8 mouse cellular contexts compared by ENCODE assay signal in the genomic region with DNA sequence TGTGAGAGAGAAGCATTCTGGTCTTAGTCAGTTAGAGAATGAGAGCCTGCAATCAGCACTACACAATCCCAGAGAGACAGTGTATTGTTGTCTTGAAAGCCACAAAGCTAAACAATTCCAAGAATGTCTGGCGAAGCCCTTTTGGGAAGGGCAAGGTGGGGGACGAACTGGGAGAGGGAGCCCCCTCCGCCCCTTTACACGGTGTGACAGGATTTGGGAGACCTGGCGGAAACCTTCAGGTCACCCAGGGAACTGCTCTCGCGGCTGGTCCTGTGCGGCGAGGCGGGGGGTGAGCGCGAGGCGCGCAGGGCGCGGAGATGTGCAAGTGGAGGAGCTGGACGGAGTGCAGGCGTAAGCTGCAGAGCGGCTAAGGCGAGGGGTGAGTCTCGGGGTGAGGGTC. TPM values are rescaled to one million over a fixed set of nuclear protein-coding genes. Genes with fewer than 3 reads are reported as not detected.
DNase-seq lines count a peak whose midpoint lies in the region; ATAC-seq and TF ChIP-seq lines count a peak whose summit lies in the region.

No protein-coding gene starts in this region.

- H3K36me3 ChIP-seq in ES-Bruce4 (ENCODE audit: control insufficient read depth, insufficient read depth, low read length, poor library complexity, severe bottlenecking), result peaks cover 3% of the 10 kb centered on the region; the same call in 1 of the 2 replicates
- H3K36me3 ChIP-seq in forebrain, embryonic 11.5 days (ENCODE audit: control insufficient read depth, insufficient read depth, low read length), result no peaks in the 10 kb centered on the region
- H3K36me3 ChIP-seq in hindbrain, embryonic 12.5 days, result no peaks in the 10 kb centered on the region
- no peaks in the 10 kb centered on the region for H3K36me3 ChIP-seq in limb, embryonic 13.5 days
- H3K36me3 ChIP-seq in midbrain, embryonic 13.5 days, result no peaks in the 10 kb centered on the region

- H3K4me2 ChIP-seq in forebrain, embryonic 11.5 days (ENCODE audit: low read depth, low read length, severe bottlenecking), result peak overlapping the region; percentile 99
- peak overlapping the region; percentile 96 for H3K4me2 ChIP-seq in hindbrain, embryonic 12.5 days (replicated peaks)
- peak overlapping the region; percentile 83 for H3K4me2 ChIP-seq in limb, embryonic 13.5 days (replicated peaks)
- H3K4me2 ChIP-seq in midbrain, embryonic 13.5 days (replicated peaks), result peak overlapping the region; percentile 100

- no peak for TF ChIP-seq POLR2A in ES-Bruce4 (IDR thresholded peaks at IDR 0.05; ENCODE audit: insufficient read depth, low read length)

- peak; percentile 98 for DNase-seq in ZHBTc4 (ENCODE audit: low read depth, low spot score)
- peak; percentile 81 for DNase-seq in forebrain, embryonic 11.5 days (ENCODE audit: low spot score)
- peak; percentile 5 for DNase-seq in urinary bladder, postnatal 14 days (ENCODE audit: low spot score)
- DNase-seq in retina, embryonic 14.5 days (ENCODE audit: low spot score), result no peak

- no peaks in the 10 kb centered on the region for H3K9me3 ChIP-seq in ES-Bruce4 (replicated peaks; ENCODE audit: control insufficient read depth, insufficient read depth, low read length, poor library complexity, severe bottlenecking)
- H3K9me3 ChIP-seq in forebrain, embryonic 11.5 days (ENCODE audit: control insufficient read depth, low read length), result no peaks in the 10 kb centered on the region
- no peaks in the 10 kb centered on the region for H3K9me3 ChIP-seq in hindbrain, embryonic 12.5 days (replicated peaks)
- no peaks in the 10 kb centered on the region for H3K9me3 ChIP-seq in limb, embryonic 13.5 days
- H3K9me3 ChIP-seq in midbrain, embryonic 13.5 days, result no peaks in the 10 kb centered on the region

- TF ChIP-seq CTCF in ES-Bruce4 (IDR thresholded peaks at IDR 0.05; ENCODE audit: low read depth, low read length), result no peak

- H3K9ac ChIP-seq in ES-Bruce4 (ENCODE audit: low read depth, poor library complexity, severe bottlenecking), result peak overlapping the region; percentile 83
- H3K9ac ChIP-seq in forebrain, embryonic 11.5 days (ENCODE audit: low read length), result peak overlapping the region; percentile 59
- H3K9ac ChIP-seq in hindbrain, embryonic 12.5 days, result peak overlapping the region; percentile 68
- H3K9ac ChIP-seq in limb, embryonic 13.5 days, result peak overlapping the region; percentile 91
- H3K9ac ChIP-seq in midbrain, embryonic 13.5 days (replicated peaks), result peak overlapping the region; percentile 77

- H3K27me3 ChIP-seq in ES-Bruce4 (ENCODE audit: control insufficient read depth, insufficient read depth, low read length, poor library complexity, severe bottlenecking), result no peaks in the 10 kb centered on the region
- H3K27me3 ChIP-seq in forebrain, embryonic 11.5 days (ENCODE audit: control insufficient read depth, insufficient read depth, low read length), result no peaks in the 10 kb centered on the region; the same call in 1 of the 2 replicates
- H3K27me3 ChIP-seq in hindbrain, embryonic 12.5 days, result peaks cover 14% of the 10 kb centered on the region
- H3K27me3 ChIP-seq in limb, embryonic 13.5 days, result no peaks in the 10 kb centered on the region
- H3K27me3 ChIP-seq in midbrain, embryonic 13.5 days, result peaks cover 18% of the 10 kb centered on the region; the same call in 1 of the 2 replicates

- H3K27ac ChIP-seq in ES-Bruce4 (ENCODE audit: insufficient read depth, low read length), result peak overlapping the region; percentile 88
- H3K27ac ChIP-seq in forebrain, embryonic 11.5 days (ENCODE audit: low read depth, low read length), result peak overlapping the region; percentile 46; the same call in 1 of the 2 replicates
- H3K27ac ChIP-seq in hindbrain, embryonic 12.5 days, result peak overlapping the region; percentile 77
- peak overlapping the region; percentile 96 for H3K27ac ChIP-seq in limb, embryonic 13.5 days
- H3K27ac ChIP-seq in midbrain, embryonic 13.5 days, result no peak overlapping the region

- ATAC-seq in forebrain, embryonic 11.5 days (replicated peaks; ENCODE audit: low FRiP score), result peak; percentile 91
- ATAC-seq in hindbrain, embryonic 12.5 days (ENCODE audit: low FRiP score), result peak; percentile 91
- ATAC-seq in limb, embryonic 13.5 days (ENCODE audit: low FRiP score, low read depth), result peak; percentile 77
- ATAC-seq in midbrain, embryonic 13.5 days, result peak; percentile 94

- H3K4me1 ChIP-seq in ES-Bruce4 (ENCODE audit: control insufficient read depth, insufficient read depth, low read length), result peaks cover 2% of the 10 kb centered on the region
- no peaks in the 10 kb centered on the region for H3K4me1 ChIP-seq in forebrain, embryonic 11.5 days (replicated peaks; ENCODE audit: control insufficient read depth, insufficient read depth, low read length)
- H3K4me1 ChIP-seq in hindbrain, embryonic 12.5 days, result 0 out of 2 replicates have a peak, but pooled peaks cover 2% of the 10 kb centered on the region
- H3K4me1 ChIP-seq in limb, embryonic 13.5 days, result 0 out of 2 replicates have a peak, but pooled peaks cover 20% of the 10 kb centered on the region
- H3K4me1 ChIP-seq in midbrain, embryonic 13.5 days (replicated peaks), result peaks cover 2% of the 10 kb centered on the region; the same call in 1 of the 2 replicates

- H3K4me3 ChIP-seq in ES-Bruce4 (ENCODE audit: low read depth, low read length), result peak overlapping the region; percentile 57
- peak overlapping the region; percentile 66 for H3K4me3 ChIP-seq in forebrain, embryonic 11.5 days (ENCODE audit: low read depth, low read length)
- H3K4me3 ChIP-seq in hindbrain, embryonic 12.5 days, result peak overlapping the region; percentile 72
- peak overlapping the region; percentile 79 for H3K4me3 ChIP-seq in limb, embryonic 13.5 days
- peak overlapping the region; percentile 74 for H3K4me3 ChIP-seq in midbrain, embryonic 13.5 days (replicated peaks)

- under 1% methylated on average over 21 of the region's 21 CpGs for WGBS in forebrain, embryonic 11.5 days
- WGBS in hindbrain, embryonic 12.5 days, result 0% methylated on average over 21 of the region's 21 CpGs
- 0% methylated on average over 18 of the region's 21 CpGs for WGBS in limb, embryonic 13.5 days
- WGBS in midbrain, embryonic 13.5 days, result 0% methylated on average over 21 of the region's 21 CpGs

- TF ChIP-seq EP300 in ES-Bruce4 (IDR thresholded peaks at IDR 0.05; ENCODE audit: insufficient read depth, low read depth, low read length), result peak; percentile 73; the same call in 1 of the 2 replicates

RNA-seq across cellular contexts. Expression of gene Mme, which starts 53.9 kb away (rescaled TPM):
- 78.7 and 80.3 TPM in 2 replicates for polyA plus RNA-seq in ES-Bruce4 (2011; ENCODE audit: insufficient read depth, insufficient read length, low read depth, missing spikeins)
- 14.2 and 15.2 TPM in 2 replicates for polyA plus RNA-seq in forebrain, embryonic 11.5 days (2014; fragmentation: Nextera tagmentation; extraction: Ambion mirVana)
- 36.0 and 37.3 TPM in 2 replicates for polyA plus RNA-seq in hindbrain, embryonic 12.5 days (2016; fragmentation: Nextera tagmentation; extraction: Ambion mirVana)
- 44.9 and 47.6 TPM in 2 replicates for polyA plus RNA-seq in limb, embryonic 13.5 days (2015; fragmentation: Nextera tagmentation; extraction: Ambion mirVana)
- polyA plus RNA-seq in midbrain, embryonic 13.5 days (2015; fragmentation: Nextera tagmentation; extraction: Ambion mirVana), result 1.7 and 2.8 TPM in 2 replicates
